Mouse (Mus musculus) neural tube, embryonic 10.5 days (tissue): Measurements from ENCODE around the gene Plekhd1.

Experiments used
- DNase-seq: peaks from one replicate; pipeline ENCODE4 v3.0.0-alpha.2; 2017; ENCODE audit warnings: low spot score; ENCODE audit errors: extremely low spot score

Plekhd1 gene

DNA sequence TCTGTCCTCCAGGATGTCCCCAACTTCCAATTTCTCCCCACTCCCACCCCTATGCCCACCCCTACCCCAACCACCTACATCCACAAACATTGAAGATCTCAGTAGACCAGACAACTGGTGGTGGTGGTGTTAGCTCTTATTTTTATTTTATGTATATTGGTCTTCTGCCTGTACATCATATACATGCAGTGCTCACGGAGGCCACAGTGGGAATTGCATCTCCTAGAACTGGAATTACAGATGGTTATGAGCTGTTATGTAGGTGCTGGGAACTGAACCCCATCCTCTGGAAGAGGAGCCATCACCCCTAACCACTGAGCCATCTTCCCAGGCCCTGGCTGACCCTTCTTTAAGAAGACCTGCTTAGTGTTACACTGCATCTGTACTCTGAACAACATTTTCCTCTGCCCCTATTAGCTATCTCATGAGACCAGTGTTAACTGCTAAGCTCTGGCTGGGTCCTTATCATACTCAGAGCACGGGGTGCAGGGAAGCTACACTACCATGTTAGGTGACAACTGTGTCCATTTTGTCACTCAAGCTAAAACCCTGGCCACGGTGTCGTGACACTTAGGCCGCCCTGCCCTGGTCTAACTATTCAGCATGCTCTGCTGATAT, 6.2 kb downstream of the Plekhd1 start:
- no peak for DNase-seq

DNA sequence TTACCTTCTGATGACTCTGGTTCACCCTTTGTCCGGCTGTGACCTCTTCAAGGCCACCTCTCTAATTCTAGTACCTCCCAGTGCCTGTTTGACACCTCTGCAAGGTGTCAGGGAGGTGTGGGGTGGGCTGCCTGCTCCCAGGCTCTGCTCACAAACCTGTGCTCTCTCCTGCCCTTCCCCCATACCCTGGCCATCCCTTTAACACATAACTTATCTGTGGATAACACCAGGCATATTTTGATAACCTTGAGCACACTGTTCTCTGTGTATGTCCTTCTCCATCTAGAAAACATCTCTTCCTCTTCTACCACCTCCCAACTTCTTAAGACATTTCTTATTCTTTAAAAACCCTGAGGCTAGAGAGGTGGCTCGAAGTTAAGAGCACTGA, 6.7 kb downstream of the Plekhd1 start:
- no peak for DNase-seq

DNA sequence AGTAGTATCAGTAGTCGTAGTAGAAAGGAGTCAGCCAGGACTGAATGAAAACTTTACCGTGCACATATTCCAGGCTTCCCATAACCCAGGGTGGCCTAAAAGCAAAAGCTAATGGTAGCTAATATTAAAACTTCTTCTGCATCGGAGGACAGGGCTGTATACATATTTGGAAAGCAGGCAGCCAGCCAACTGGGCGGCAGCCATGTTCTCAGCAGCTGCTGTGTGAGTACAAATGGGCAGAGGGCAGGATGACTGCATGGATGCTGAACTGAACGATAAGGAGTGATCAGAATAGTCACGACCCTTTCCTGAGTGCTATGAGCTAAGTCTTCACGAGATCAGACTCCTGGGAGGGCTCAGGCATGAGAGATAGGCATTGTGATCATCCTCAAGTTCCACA, 8.9 kb downstream of the Plekhd1 start:
- DNase-seq, result no peak

DNA sequence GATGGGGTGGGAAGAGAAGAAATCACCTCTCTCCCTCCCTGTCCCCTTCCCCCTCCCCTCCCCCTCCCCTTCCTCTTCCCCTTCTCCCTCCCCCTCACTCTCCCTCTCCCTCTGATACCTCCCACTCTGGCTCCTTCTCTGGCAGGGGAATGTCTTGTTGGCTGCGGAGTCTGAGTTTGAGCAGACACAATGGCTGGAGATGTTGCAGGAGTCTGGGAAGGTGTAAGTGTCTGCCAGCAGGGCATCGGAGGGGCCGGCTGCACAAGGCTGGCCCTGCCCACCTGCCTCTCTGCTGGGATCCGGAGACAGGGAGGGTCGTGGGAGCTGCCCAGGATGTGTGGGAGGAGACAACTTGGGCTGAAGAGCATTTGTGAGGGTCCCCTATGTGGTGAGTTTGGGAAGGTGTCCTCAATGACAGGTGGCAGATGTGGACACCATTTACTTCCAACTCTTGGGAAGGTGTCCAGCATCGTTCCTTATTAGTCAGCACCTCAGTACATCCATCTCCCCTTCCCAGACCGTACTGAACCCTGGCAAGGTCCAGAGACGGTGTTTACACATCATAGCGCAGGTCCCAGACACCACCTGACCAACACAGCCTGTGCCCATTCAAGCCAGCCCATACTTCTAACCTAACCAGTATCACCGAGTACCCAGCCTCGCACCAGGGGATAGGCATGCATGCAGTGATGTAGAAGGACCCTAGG, 14.0 kb downstream of the Plekhd1 start:
- no peak for DNase-seq

DNA sequence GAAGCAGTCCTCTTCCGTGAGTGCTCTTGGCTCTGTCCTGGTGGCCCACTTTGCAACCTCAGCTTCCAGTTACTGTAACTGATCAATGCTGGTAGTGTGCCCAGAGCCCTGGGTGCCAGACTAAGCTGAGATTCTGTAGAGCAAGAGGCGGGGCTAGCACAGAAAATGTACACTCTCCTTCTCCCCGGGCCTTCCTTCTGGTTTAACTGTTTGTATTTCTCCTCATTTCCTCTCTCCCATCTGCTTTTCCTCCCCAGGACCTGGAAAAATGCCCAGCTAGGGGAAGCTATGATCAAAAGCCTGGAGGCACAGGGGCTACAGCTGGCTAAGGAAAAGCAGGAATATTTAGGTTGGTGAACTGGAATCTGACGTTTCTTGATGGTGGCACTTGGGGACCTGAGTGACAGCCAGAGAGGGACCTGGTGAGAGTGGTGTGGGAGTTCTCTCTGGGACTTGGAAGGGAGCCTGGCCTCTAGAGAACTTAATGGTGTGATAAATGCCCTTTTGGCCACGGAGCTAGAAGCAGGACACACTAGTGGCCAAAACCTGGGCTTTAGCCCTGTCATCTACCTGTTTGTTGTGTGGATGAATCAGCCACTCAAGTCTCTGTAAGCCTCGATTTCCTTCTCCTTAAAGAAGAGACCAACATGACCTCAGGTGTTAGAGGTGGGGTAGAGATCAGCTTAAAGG, 14.7 kb downstream of the Plekhd1 start:
- DNase-seq, result no peak

DNA sequence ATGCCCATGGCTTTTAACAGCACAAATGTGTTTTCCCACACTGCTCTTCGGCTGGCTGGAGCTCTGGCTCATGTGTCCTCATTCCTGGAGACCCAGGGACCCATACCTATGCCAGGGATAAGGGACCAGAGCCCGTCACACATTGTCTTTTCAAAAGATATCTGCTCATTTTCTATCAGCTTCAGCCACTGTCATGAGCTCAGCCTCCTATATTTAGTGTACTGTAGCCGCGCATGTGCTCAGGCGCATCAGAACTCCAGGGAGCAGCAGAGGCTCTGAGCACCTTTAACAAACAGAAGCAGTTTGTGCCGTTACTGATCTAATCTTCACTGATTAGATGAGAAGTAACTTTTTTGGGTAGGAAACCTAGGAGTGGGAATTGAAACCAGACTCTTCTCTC, 23.5 kb downstream of the Plekhd1 start:
- DNase-seq, result no peak

DNA sequence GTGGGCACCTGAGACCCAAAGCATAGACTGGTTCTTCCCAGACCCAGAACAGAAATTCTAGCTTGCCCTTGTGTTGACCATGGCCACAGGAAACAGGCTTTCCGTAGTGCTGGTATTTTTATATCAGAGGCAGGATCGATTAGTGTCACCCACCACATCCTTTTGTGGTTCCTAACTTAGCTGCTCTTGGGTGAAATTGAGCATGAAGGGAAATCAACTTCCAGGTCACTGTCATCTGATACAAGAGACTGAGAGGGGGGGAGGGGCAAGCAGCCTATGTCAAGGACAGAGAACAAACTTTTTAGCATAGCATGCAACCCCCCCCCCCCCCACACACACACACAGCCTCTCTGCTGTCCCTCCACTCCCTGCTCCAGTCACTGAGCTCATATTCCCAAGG, 26.8 kb downstream of the Plekhd1 start:
- DNase-seq, result no peak

DNA sequence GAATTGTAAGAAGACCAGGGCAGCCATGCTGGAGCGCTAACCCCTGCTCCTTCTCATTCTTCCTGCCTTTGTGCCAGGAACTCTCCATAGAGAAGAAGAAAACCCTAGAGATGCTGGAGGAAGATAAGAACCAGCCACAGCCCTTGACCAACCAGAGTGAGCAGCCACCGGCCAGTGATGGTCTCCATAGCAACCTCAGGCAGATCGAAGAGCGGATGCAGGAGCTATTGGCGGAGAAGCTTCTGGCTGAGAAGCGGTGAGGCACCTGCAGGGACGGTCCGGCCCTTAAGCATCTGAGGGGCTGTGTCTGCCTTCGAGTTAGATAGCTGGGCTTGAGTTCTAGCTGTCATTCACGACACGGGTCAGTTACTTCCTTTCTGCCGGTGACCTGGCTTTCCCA, 28.1 kb downstream of the Plekhd1 start:
- no peak for DNase-seq

DNA sequence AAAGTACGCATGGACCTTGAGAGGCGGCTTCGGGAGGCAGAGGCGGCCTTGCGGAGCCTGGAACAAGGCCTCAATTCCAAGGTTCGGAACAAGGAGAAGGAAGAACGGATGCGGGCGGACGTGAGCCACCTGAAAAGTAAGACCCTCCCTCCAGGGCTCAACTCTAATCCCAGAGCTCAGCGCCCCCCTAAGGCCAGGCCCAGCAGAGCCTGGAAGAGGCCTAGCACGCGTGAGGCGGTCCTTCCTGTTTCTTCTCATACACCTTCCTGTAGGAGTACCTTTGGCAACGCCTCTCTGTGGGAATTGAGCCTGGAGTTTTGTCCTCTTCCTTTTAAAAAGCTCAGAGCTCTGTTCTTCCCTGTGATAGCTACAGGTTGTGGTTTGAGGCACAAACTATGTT, 29.1 kb downstream of the Plekhd1 start:
- no peak for DNase-seq

DNA sequence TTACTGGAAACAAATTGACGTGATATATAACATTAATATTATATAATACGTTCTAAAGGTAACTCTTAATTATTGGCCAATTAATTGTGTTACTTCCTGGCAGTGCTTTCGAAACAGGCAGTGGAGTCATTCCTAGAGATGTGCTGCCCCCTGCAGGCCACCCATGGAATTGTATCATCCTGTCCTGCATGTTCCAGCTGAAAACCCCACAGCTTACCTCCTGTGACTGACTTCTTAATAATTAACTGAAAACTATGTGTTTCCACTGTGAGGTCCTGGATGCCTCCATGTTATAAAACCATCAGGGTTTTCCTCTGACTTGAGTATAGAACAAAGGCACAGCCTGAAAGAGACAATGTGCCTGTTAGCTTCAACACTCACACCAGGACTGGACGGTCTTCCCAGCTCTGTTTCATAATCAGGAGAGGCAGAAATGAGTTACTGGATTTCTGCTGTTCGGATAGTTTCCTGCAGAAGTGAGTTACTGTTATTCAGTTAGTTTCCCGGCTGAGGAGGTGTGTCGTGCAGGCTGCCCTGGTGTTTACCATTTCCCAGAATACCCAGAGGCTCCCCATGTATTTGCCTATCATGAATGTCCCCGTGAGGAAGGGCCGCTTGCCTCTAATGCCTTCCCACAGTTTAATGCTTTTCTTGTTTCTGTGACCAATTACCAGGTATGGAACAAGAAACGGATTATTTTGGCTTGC, 32.6 kb downstream of the Plekhd1 start:
- peak; percentile 80 for DNase-seq

DNA sequence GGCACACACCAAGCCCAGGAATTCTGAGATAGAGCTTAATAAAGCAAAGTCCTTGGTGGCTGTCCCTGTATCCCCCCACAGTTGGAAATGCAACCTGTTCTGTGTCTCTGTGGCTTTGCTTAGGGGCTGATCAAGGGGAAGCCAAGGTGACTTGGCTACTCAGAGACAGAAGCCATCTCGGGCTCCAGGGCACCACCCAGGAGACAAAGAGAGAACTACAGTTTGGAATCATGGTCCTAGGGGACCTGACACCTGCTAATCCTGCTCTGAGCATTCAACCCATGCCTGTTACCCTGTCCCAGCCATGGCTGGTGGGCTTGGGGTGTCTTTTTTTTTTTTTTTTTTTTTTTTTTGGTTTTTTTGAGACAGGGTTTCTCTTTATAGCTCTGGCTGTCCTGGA, 35.8 kb downstream of the Plekhd1 start:
- no peak for DNase-seq

DNA sequence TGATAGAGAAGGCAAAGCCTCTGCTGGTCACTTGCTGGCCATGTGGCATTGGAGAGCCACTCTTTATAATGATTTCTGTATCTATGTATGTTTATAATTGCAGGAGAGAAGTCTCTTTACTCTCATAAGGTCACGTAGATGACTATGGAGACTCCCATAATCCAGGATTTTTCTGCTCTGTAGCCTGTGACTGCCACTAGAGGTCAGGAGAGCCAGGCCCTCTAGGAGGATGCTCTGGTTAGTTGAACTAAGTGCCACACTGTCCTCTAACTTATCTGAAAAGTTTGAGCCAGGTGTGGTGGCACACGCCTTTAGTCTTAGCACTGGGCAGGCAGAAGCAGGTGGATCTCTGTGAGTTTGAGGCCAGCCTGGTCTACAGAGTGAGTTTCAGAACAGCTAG, 36.4 kb downstream of the Plekhd1 start:
- no peak for DNase-seq

DNA sequence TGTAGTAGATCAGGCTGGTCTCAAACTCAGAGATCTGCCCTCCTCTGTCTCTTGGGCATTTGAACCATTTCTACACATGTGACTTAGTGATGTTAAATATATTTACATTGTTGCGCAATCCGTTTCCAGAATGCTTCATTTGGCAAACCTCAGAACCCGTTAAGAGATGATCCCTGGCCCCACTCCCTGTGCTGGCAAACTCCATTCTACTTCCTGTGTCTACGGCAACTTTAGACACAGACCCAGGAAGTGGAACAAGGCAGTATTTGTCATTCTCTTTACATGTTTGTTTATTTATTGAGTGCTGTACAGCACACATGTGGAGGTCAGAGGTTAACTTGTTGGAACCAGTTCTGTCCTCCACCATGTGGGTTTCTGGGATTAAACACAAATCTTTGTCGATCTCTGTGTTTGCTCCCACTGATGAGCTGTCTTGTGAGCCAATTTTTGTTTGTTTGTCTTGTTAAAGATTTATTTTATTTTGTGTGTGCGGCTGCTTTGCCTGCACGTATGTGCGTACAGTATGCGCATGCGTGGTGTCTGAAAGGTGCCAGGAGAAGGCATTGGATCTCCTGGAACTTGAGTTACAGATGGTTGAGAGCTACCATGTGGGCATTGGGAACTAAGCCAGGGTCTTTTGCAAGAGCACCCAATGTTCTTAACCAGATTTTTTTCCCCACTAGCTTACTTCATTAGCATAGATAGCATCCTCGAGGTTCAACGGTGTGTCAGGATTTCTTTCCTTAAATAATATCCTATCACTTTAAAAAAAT, 37.6 kb downstream of the Plekhd1 start:
- DNase-seq, result no peak

DNA sequence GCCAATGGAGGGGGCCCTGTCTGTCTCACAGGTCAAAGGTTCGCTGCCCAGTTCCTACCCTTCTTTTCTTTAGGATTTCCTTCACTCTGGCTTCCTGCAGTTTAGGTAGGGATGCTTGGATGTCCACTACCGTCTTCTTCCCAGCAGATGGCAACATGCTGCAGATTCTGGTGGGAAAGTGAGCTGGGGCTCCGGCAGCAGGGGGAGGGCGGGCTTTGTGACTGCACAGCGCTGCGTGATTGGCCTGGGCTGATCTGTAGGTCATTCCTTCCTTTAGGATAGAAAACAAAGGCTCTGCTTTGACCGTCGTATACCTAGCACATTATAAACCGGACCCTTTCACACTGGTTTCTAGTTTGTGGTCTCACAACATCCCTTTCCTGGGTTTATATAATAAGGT, 38.2 kb downstream of the Plekhd1 start:
- DNase-seq, result peak; percentile 76

DNA sequence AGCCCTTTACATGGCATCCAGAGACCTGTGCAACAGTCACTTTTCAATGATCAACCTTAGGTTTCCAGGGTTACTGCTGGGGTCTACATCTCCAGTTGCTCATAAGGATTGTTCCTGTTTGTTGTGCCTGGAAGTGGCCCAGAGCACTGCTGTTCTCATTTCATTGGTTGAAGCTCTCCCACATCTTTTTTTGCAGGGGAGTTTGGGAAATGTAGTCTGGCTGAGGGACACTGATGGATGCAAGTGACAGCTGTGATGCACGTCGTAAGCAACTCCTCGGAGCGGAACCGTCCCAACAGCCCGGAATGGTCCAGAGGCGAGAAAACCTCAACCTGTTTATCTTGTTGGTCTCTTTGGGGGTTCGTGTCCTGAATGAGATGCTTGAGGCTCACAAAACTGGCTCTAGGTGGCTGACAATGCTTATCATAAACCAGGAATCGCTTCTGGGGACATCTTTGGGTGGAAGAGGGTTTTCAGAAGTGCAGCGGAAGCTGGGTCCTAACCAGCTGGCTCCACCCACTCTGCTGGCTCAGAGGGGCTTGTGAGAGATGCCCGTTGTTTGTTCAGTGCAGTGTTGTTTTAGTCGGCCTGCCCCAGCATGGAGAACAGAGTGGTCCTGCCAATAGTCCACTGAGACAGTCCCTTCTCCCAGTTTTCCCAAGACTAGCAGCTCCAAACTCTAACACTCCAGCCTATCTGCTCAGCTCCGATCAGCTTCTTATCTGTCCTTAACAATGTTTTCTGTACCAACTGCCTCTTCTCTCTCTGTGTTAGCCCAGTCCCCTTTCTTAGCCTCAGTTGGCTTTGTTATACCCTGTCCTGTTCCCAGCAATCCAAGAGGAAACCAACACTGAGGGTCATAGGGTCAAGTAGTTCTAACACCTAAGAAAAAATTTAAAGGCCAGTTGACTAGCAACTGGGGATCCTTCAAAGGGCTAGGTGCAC, 42.4 kb downstream of the Plekhd1 start:
- no peak for DNase-seq

DNA sequence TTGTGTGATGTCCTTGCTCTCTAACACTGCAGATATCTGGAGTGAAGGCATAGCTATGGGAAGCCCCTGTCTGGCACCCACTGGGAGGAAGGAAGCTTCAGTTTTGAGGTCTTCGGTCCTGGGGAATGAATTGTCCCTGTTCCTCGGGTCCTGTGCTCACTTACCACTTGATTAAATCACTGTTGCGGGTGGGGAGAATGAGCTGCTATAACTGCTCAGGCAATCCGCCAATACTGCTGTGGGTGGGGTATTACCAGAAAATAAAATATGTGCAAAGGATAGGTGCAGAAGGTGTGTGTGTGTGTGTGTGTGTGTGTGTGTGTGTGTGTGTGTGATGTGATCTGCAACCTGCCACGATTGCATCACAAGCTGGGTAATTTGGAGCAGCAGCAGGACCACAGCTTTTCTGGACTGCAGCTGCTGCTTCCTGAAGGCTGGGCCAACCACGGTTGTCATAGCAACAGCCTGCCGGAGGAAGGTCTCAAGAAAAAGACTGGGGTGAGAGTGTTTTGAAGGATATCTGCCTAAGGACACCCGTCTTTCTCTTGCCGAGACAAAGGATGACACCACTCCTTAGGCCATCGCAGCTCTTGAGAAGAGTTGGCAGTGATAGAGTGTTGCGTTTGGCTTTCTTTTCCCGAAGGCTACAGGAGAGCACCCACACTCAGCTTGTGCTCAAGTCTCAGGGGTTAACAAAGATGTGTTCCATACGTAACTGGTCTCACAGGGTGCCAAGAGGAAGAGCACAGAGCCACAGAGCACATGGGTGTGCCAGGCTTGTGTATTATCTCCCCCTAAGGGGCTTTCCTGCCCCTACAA, 44.3 kb downstream of the Plekhd1 start:
- DNase-seq, result peak; percentile 42

DNA sequence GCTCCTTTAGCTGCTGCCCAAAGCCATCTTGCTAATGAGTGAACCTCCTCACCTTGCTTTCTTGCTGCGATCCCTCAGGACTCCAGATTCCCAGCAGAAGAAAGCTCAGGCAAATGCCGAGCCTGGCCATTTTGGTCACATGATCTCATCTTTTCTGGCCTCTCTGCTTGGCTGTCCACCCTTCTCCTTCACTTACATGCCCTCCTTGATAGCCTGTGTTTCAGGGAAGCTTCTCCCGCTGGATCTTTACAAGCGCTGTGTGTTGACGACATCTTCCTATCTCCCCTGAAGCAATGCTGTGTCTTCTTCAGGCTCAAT, 44.9 kb downstream of the Plekhd1 start:
- no peak for DNase-seq

DNA sequence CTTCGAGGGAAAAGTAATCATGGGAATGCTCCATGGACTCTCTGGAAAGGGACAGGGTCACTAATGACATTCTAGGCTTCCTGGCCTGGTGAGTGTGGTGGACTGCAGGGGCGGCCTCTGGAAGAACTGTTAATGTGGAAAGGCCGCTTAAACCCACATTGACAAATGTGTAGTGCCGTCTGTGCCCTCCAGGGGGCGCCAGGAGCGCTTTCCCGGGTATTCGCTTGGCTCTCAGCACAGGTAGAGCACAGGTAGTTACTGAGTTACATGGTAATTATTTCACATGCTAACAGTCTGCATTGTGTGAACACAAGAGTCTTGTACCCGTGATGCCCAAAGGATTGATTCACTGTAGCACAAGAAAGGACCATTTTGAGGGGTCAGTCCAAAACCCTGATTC, 47.1 kb downstream of the Plekhd1 start:
- DNase-seq, result no peak

DNA sequence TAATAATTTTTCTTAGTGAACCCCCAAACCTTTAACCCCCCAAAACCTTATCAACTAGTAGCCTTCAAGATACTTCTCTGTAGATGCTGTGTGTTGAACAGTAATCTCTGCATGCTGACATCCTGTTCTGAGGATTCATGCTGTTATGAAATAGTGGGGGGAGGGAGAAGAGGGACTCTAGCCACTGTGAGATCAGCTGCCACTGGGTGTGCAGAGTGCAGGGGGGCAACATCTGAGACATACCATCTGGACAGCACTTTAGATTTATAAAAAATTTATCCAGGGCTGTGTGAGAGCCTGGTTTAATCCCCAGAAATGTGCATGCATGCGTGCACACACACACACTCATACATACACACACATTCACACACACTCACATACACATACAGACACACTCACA, 52.2 kb downstream of the Plekhd1 start:
- no peak for DNase-seq
